Mouse (Mus musculus) lung, adult 2 months (tissue): ENCODE measurements at regions not wholly inside any gene's neighbourhood (a gene's known extent, or its start where the extent isn't known, plus 50 kb on each side); places are given as distances from the start of the nearest gene placed in this dataset.

Experiments used
- CTCF ChIP-seq: fragments of 200-500 bp; IDR thresholded peaks from 2 replicates; pipeline ENCODE4 v1.5.1; 2011; ENCODE audit warnings: mild to moderate bottlenecking, low read length, control low read depth; ENCODE audit not compliant: insufficient read depth
- POLR2A ChIP-seq: fragments of 200-500 bp; IDR thresholded peaks from 2 replicates; pipeline ENCODE4 v1.6.1; 2011; ENCODE audit warnings: low read depth, mild to moderate bottlenecking, control low read depth, low read length, borderline replicate concordance; ENCODE audit errors: extremely low read depth

GRCm38 (mm10) chr3:68790466-68790865 is 78.9 kb upstream of the 1110032F04Rik start:
- TF ChIP-seq POLR2A (no peak), CTCF (no peak)
